Mouse (Mus musculus) liver, embryonic 12.5 days (tissue): ENCODE measurements around the gene Tmem242. TPM values are rescaled to one million over a fixed set of nuclear protein-coding genes. Genes with fewer than 3 reads are reported as not detected.

Experiments
- ATAC-seq: fragments of 200-750 bp; cut with Nextera tagmentation; 2 replicates; pipeline ENCODE4 v1.8.0; 2017; ENCODE audit warnings: moderate number of reproducible peaks, mild to moderate bottlenecking, moderate library complexity
- H3K27ac ChIP-seq: fragments of 300-500 bp; sonication (generic); 2 replicates; pipeline ENCODE4 v1.5.1; 2016; ENCODE audit warnings: mild to moderate bottlenecking
- H3K27me3 ChIP-seq: fragments of 300-500 bp; sonication (generic); replicated peaks from 2 replicates; pipeline ENCODE4 v1.6.1; 2016; ENCODE audit warnings: mild to moderate bottlenecking, moderate library complexity
- H3K36me3 ChIP-seq: fragments of 300-500 bp; sonication (generic); 2 replicates; pipeline ENCODE4 v1.6.1; 2016; ENCODE audit warnings: mild to moderate bottlenecking, moderate library complexity
- H3K4me1 ChIP-seq: fragments of 300-500 bp; sonication (generic); 2 replicates; pipeline ENCODE4 v1.6.1; 2016
- H3K4me2 ChIP-seq: fragments of 300-500 bp; sonication (generic); 2 replicates; pipeline ENCODE4 v1.6.1; 2016; ENCODE audit warnings: mild to moderate bottlenecking, moderate library complexity
- H3K4me3 ChIP-seq: fragments of 300-500 bp; sonication (generic); 2 replicates; pipeline ENCODE4 v1.5.1; 2016; ENCODE audit warnings: mild to moderate bottlenecking, moderate library complexity
- H3K9ac ChIP-seq: fragments of 300-500 bp; sonication (generic); 2 replicates; pipeline ENCODE4 v1.6.1; 2016; ENCODE audit warnings: mild to moderate bottlenecking, moderate library complexity
- H3K9me3 ChIP-seq: fragments of 300-500 bp; sonication (generic); replicated peaks from 2 replicates; pipeline ENCODE4 v1.6.1; 2016; ENCODE audit warnings: mild to moderate bottlenecking, moderate library complexity
- WGBS: fragments of 180-500 bp; shearing (Covaris S2); methylation state at CpG from one replicate; pipeline ENCODE4 v1.1.7; 2016; ENCODE audit not compliant: insufficient replicate concordance; 5-methylcytosine and 5-hydroxymethylcytosine counted together
- polyA plus RNA-seq: library from polyadenylated mRNA; unstranded; fragments of >200 nt; fragmentation: Nextera tagmentation; extraction: Ambion mirVana; gene quantifications from 2 replicates; pipeline ENCODE4 v1.2.1, GENCODE M21; 2016

Gene Tmem242
- 52.6 and 52.8 TPM in 2 replicates for polyA plus RNA-seq

DNA sequence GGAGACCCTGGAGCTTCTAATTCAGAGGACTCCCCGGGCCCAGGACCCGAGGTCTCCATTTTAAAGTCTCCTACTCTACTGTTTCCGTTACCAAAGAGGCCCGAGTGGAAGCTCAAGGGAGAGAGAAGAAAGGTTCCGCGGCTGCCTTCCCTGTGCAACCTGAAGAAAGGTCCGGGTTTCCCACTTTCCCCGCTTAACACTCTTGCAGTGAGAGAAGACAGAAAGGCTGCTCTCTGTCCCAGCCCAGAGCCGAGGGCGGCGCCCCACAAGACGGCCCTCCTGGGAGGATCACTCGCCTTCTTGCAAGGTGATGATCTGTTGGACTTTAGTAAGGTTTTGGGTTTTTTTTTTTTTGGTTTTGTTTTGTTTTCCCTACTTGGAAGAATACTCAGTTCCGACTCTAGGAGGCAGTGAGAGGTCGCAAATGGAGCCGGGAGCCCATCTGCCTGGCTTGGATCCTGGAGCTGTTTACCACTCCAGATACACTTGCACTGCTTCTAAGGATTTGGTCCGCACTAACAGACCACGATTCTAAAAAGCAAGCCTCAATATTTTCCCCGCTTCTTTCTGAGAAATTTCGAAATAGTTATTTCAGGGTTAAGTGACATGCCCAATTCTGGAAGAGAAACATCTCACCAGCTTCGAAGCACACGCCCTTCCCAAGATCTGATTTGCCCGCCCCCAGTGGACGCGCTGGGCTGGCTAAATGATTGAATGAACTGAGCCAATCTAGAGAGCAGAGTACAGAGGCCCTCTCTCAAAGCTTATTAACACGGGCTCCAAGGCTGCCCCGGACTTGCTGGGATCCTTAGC is at the start of gene Tmem242:
Gene Tmem242, minus strand, starts transcription at position 101 of the 813 bp plus-strand sequence.
- H3K27me3 ChIP-seq, result peaks cover 14% of the 10 kb centered on the region
- ATAC-seq, result peak; percentile 84
- WGBS, result under 1% methylated on average over 27 of the region's 27 CpGs
- H3K36me3 ChIP-seq, result peaks cover 5% of the 10 kb centered on the region; the same call in 1 of the 2 replicates
- no peaks in the 10 kb centered on the region for H3K9me3 ChIP-seq
- H3K4me3 ChIP-seq, result peak within 1 kb of the TSS; percentile 76
- peak within 1 kb of the TSS; percentile 75 for H3K27ac ChIP-seq
- peak within 1 kb of the TSS; percentile 79 for H3K4me2 ChIP-seq
- H3K4me1 ChIP-seq, result peaks cover 17% of the 10 kb centered on the region
- H3K9ac ChIP-seq, result peak within 1 kb of the TSS; percentile 79

DNA sequence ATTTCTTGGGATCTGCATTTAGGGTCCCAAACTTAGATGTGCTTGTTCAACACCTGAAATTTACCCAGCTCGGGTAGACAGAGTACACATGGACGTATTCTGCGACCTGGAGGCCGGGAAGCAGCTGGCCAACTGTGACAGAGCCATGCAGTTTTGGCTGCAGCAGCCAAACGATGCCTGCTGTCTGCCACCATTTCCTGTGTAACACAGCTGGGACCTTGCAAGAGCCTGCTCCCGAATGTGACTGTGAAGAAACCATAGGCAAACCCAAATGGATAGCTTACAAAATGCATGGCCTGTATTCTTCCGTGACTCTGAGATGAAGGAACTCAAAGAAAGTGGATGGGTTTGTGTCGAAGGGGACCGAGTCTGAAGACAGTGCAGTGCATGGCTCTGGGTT is 48.1 kb upstream of the Tmem242 start:
- H3K27ac ChIP-seq, result no peak overlapping the region

DNA sequence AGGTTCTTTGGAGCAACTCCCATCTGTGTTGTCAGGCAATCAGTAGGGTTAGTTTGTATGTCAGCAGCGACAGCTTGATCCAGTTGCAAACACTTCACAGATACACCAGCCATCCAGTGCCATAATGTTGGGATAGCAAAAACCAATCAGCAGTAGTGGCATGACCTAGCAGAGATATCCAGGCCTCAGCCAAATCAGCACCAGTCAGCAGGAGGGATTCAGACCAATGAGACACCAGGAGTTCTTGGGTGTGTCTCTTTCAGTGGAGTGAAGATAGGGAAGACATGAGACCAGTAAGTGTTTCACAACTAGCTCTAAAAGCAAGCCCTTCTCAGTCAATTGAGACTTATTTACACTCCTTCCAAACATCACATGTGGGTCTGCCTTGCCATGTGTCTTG is 44.6 kb upstream of the Tmem242 start:
- peaks cover 2% of the 10 kb centered on the region; the same call in 1 of the 2 replicates for H3K36me3 ChIP-seq
- peaks cover 35% of the 10 kb centered on the region for H3K4me1 ChIP-seq
- peak; percentile 98 for ATAC-seq
- 62% methylated on average over 1 of the region's 1 CpGs for WGBS
- no peak overlapping the region for H3K9ac ChIP-seq
- H3K4me2 ChIP-seq, result no peak overlapping the region
- H3K27ac ChIP-seq, result peak overlapping the region; percentile 59; the same call in 1 of the 2 replicates
- peaks cover 9% of the 10 kb centered on the region; the same call in 1 of the 2 replicates for H3K27me3 ChIP-seq
- no peak overlapping the region for H3K4me3 ChIP-seq
- H3K9me3 ChIP-seq, result 0 out of 2 replicates have a peak, but pooled peaks cover 7% of the 10 kb centered on the region

More for the DNA sequence above, 48.1 kb upstream of the Tmem242 start:
- H3K9ac ChIP-seq, result no peak overlapping the region
- H3K4me1 ChIP-seq, result peaks cover 47% of the 10 kb centered on the region
- WGBS, result 57% methylated on average over 9 of the region's 9 CpGs
- H3K27me3 ChIP-seq, result no peaks in the 10 kb centered on the region
- peaks cover 2% of the 10 kb centered on the region; the same call in 1 of the 2 replicates for H3K36me3 ChIP-seq
- no peak overlapping the region for H3K4me3 ChIP-seq
- H3K4me2 ChIP-seq, result no peak overlapping the region
- 0 out of 2 replicates have a peak, but pooled peaks cover 7% of the 10 kb centered on the region for H3K9me3 ChIP-seq
- no peak for ATAC-seq

DNA sequence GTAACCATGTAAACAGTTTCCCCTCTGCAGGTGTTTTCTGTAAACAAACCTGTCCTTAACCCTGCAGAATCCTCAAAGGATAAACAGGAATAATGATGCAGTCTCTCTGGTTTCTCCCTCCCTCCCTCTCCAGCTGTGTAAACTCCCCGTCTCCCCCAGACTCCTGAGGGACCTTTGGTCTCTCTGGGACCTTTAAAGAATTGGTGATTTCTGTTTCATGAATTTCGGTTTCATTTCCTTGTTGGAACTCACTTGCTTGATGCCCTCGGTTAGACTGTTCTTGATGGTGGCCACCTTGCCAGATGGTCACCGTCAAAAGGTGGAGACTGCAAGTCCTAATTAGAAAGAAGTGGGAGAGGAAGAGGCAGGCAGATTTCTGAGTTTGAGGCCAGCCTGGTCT is 43.4 kb upstream of the Tmem242 start:
- Histone ChIP-seq H3K27ac (no peak overlapping the region), H3K4me1 (peaks cover 35% of the 10 kb centered on the region), H3K36me3 (peaks cover 2% of the 10 kb centered on the region; the same call in 1 of the 2 replicates), H3K27me3 (peaks cover 15% of the 10 kb centered on the region; the same call in 1 of the 2 replicates), H3K9me3 (0 out of 2 replicates have a peak, but pooled peaks cover 7% of the 10 kb centered on the region), H3K4me3 (no peak overlapping the region), H3K4me2 (no peak overlapping the region), H3K9ac (no peak overlapping the region)
- 65% methylated on average over 4 of the region's 4 CpGs for WGBS
- ATAC-seq, result no peak

DNA sequence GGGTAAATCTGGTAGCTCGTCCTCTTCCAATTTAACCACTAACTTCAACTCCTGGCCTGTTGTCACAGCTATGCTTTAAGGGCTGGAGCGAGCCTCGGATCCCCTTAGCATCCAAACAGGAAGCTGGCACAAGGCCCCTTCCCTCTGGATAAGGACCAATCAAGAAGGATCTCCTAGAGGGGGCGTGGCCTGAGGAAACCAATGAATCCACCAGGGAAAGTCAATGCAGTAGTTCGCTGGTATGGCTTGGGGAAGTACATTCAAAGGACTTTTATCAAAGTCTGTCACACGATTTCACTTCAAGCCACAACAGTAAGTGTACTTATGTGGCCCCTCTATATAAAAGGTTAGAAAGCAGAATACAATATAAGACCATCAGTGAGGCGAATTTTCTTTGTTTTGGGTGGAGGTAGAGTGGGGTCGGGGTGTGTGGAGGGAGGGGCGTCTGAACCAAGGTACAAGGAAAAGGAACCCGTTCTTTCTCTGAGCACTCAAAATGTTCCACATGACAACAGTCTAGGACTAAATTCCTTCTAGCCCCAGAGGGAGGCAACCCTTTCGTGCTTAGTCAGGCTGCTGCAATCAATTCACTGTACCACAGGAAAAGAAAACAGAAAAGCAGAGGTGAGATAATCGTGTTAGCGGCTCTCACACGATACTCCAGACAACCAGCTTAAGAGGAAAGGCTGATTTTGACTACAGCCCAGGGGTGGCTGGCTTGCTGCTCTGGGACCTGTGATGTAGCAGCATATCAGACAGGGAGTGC is 36.1 kb upstream of the Tmem242 start:
- Histone ChIP-seq H3K9ac (no peak overlapping the region), H3K4me2 (peak overlapping the region; percentile 40), H3K9me3 (no peaks in the 10 kb centered on the region), H3K4me1 (peaks cover 8% of the 10 kb centered on the region), H3K36me3 (no peaks in the 10 kb centered on the region), H3K4me3 (no peak overlapping the region), H3K27me3 (peaks cover 30% of the 10 kb centered on the region), H3K27ac (no peak overlapping the region)
- no peak for ATAC-seq
- WGBS, result 30% methylated on average over 14 of the region's 14 CpGs

DNA sequence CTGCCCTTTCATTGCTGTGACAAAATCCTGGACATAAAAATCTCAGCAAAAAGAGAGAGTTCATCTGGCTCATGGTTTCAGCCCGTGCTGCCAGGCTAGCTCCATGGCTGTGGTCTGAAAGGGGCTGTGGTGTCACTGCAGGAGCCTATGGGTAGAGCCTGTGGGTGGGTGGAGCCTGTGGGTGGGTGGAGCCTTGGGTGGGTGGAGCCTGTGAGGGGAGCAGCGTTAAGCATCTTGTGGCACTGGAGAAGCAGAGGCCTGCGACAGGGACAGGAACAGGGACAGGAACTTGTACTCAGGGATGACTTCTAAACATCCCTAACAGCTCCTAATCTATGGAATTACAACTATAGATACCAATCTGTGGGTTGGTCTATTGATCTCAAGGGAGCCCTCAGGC is 32.2 kb upstream of the Tmem242 start:
- Histone ChIP-seq H3K4me3 (no peak overlapping the region), H3K27ac (no peak overlapping the region), H3K9ac (no peak overlapping the region), H3K36me3 (no peaks in the 10 kb centered on the region), H3K27me3 (peaks cover 20% of the 10 kb centered on the region), H3K9me3 (no peaks in the 10 kb centered on the region), H3K4me1 (peaks cover 8% of the 10 kb centered on the region), H3K4me2 (no peak overlapping the region)
- 25% methylated on average over 3 of the region's 3 CpGs for WGBS
- peak; percentile 78 for ATAC-seq

DNA sequence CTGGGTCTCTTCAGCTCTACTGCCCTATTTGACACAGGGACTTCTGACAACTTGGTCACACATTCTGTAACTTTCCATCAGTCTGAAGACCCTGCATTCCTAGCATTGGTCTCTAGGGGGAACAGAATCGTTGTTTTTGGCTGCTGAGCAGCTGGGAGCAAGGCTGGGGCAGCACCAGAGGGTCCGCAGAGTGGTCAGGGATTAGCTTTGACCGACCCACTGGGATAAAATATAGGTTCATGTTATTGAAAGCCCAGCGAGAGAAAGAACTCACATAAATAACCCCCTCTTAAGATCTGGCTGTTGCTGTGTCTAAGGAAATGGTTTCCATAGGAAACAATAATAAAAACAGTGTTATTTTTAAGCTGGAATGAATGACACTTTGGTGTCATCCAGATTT is 27.1 kb upstream of the Tmem242 start:
- 49% methylated on average over 4 of the region's 4 CpGs for WGBS
- no peaks in the 10 kb centered on the region for H3K9me3 ChIP-seq
- H3K4me3 ChIP-seq, result no peak overlapping the region
- H3K36me3 ChIP-seq, result no peaks in the 10 kb centered on the region
- H3K9ac ChIP-seq, result no peak overlapping the region
- H3K27me3 ChIP-seq, result peaks cover 18% of the 10 kb centered on the region
- no peak overlapping the region for H3K27ac ChIP-seq
- H3K4me1 ChIP-seq, result no peaks in the 10 kb centered on the region; the same call in 1 of the 2 replicates
- no peak overlapping the region for H3K4me2 ChIP-seq
- no peak for ATAC-seq

DNA sequence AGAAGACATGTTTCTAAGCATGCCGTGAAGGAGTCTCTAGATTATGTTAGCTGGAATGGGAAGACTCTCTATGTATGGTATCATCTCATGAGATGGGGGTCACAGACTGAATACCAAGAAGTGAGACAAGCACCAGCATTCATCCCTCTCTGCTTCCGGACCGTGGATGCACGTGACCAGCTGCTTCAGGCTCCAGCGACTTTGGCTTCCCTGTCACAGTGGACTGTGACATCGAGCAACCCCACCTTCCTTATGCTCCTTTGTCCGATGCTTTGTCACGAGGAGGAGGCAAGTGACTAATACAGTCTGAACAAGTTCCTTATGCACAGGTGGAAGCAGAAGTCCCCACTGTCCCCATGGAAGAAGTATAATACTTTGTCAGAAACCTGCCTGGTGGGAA is 26.7 kb upstream of the Tmem242 start:
- no peak overlapping the region for H3K27ac ChIP-seq
- H3K9ac ChIP-seq, result no peak overlapping the region
- H3K9me3 ChIP-seq, result no peaks in the 10 kb centered on the region
- H3K36me3 ChIP-seq, result no peaks in the 10 kb centered on the region
- 70% methylated on average over 8 of the region's 8 CpGs for WGBS
- H3K27me3 ChIP-seq, result peaks cover 18% of the 10 kb centered on the region
- no peak overlapping the region for H3K4me3 ChIP-seq
- no peaks in the 10 kb centered on the region for H3K4me1 ChIP-seq
- ATAC-seq, result no peak
- H3K4me2 ChIP-seq, result no peak overlapping the region

DNA sequence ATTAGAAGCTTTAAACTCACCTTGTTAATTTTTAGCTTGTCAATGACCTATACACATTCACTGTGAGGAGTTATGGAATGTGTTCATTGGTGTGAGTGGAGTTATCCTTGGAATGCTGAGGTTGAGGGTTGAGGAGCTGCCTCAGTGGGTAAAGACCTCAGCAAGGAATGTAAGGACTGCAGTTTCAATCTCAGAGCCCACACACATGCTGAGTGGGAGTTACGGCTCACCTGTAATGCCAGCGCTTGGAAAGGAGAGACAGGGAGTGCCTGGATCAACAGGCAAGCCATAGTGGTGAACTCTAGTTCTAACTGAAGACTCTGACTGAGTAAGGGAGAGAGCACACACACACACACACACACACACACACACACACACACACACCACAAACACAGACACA is 23.9 kb upstream of the Tmem242 start:
- no peak overlapping the region for H3K4me3 ChIP-seq
- 65% methylated on average over 2 of the region's 2 CpGs for WGBS
- no peaks in the 10 kb centered on the region for H3K4me1 ChIP-seq
- no peak overlapping the region for H3K4me2 ChIP-seq
- H3K27me3 ChIP-seq, result peaks cover 14% of the 10 kb centered on the region; the same call in 1 of the 2 replicates
- no peak overlapping the region for H3K27ac ChIP-seq
- no peak for ATAC-seq
- no peaks in the 10 kb centered on the region for H3K36me3 ChIP-seq
- no peak overlapping the region for H3K9ac ChIP-seq
- no peaks in the 10 kb centered on the region for H3K9me3 ChIP-seq

DNA sequence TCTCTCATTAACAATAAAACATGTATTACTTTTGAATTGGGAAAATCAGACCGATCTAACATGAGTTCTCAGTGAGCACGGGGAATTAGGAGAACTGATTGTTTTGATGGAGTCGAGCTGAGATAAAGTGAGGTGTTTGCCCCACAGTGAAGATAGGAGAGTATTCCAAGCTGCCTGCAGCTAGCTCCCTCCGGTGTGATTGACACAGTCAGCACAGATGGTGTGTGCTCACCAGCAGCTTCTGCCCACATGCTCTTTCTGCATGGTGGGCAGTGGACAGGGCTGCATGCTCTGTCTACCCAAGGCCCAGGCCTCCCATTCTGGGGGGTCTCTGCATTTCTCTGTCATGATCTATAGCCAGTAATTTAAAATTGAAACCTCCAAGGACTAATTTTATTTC is 13.6 kb upstream of the Tmem242 start:
- H3K27ac ChIP-seq, result no peak overlapping the region
- 58% methylated on average over 4 of the region's 4 CpGs for WGBS
- H3K9me3 ChIP-seq, result no peaks in the 10 kb centered on the region
- no peak overlapping the region for H3K4me2 ChIP-seq
- H3K9ac ChIP-seq, result no peak overlapping the region
- no peak overlapping the region for H3K4me3 ChIP-seq
- no peaks in the 10 kb centered on the region for H3K4me1 ChIP-seq
- no peaks in the 10 kb centered on the region for H3K36me3 ChIP-seq
- ATAC-seq, result no peak
- peaks cover 51% of the 10 kb centered on the region for H3K27me3 ChIP-seq

DNA sequence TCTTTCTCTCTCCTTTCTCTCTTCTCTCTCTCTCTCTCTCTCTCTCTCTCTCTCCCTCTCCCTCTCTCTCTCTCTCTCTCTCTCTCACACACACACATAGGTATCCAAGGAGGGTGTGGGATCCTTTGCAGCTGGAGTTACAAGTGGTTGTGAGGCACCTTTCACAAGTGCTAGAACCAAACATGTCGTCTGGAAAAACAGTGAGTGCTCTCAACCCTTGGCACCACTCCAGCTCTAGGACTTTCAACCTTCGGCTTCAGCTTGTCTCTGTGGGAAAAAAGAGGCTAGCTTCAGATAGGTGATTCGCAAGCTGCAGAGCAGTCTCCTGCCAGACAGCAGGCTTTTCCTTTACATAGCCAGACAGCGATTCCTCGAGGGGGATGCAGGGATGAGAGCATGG is 3.7 kb upstream of the Tmem242 start:
- ATAC-seq, result no peak
- H3K36me3 ChIP-seq, result no peaks in the 10 kb centered on the region
- H3K4me3 ChIP-seq, result no peak overlapping the region
- no peak overlapping the region for H3K4me2 ChIP-seq
- no peak overlapping the region for H3K27ac ChIP-seq
- peaks cover 37% of the 10 kb centered on the region for H3K27me3 ChIP-seq
- WGBS, result 52% methylated on average over 5 of the region's 5 CpGs
- no peaks in the 10 kb centered on the region for H3K9me3 ChIP-seq
- peaks cover 15% of the 10 kb centered on the region for H3K4me1 ChIP-seq
- H3K9ac ChIP-seq, result no peak overlapping the region

DNA sequence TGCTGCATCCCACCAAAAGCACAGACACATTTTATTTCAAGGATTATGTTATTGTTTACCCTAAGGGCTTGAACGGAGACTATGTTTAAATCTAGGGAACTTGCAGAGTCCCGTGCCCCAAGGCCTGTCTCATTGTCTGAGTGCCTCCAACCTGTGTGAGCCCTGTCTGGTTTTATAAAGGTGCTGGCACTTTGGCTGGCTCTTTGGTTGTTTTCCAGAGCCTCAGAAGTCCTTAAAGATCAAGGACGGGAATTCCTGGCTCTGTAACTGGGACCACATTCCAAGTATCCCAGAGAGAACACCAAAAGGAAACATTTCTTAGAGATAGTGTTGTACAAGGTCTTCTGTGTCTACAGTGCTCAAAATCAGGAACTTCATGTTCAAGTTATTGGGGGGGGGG is 3.2 kb upstream of the Tmem242 start:
- H3K4me3 ChIP-seq, result no peak overlapping the region
- H3K9ac ChIP-seq, result no peak overlapping the region
- WGBS, result 57% methylated on average over 3 of the region's 3 CpGs
- H3K36me3 ChIP-seq, result no peaks in the 10 kb centered on the region
- no peak for ATAC-seq
- no peaks in the 10 kb centered on the region for H3K9me3 ChIP-seq
- no peak overlapping the region for H3K4me2 ChIP-seq
- H3K27me3 ChIP-seq, result peaks cover 32% of the 10 kb centered on the region
- peaks cover 17% of the 10 kb centered on the region for H3K4me1 ChIP-seq
- H3K27ac ChIP-seq, result no peak overlapping the region
